Mouse (Mus musculus): ENCODE measurements around the gene Hoxd4.

Hoxd4 gene

DNA sequence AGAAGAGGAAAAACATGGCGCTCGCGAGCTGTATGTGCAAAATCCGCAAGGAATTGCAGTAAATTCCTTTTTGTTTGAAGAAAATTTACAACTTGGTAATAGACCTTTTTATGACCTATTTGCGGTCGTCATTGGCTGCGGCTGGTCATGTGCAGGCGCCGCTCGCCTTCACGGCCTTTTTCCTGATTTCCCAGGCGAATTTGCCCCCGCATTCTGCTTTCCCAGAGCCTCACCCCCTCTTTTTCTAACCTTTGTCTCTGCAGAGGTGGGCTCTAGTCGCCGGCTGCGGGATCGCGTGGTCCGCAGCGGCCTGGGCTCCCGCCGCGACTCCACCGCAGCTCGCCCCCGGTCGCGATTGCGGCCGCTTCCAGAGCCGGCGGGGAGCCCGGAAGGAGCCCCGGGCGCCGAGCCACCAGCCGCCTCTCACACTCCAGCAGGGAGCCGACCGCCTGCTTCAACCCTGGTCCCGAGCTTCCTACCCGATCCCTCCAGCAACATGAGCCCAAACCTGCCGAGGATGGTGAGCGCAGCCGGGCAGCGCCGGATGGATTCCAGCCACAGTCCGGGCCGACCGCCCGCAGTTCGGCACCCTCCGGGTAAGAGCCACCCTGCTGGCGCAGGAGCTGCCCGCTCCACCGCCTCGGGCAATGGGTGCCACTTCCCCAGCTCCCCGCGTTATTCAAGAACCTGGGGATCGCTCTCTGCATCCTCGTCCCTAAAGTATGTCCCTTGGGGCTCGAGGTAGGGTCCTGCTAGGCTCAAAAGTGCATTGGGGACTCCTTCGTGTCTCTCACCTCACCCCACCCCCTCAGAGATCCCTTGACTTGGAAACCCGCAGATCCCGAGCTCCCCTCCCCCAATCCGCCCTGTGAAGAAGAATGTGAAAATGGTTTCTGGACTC lies at the start of gene Hoxd4, which contains the start of gene Hoxd3:
Gene Hoxd4, plus strand, starts transcription at position 209 of the 901 bp plus-strand sequence.
Gene Hoxd3, plus strand, starts transcription at position 207 of the 901 bp plus-strand sequence.
- in situ Hi-C loops (cut with MboI; ENCODE audit: low pct_unique_long_range_greater_than_20kb in 1 of 2, low sequenced_read_pairs in 2 of 2, unreplicated experiment in 1 of 2) = no loop called here

DNA sequence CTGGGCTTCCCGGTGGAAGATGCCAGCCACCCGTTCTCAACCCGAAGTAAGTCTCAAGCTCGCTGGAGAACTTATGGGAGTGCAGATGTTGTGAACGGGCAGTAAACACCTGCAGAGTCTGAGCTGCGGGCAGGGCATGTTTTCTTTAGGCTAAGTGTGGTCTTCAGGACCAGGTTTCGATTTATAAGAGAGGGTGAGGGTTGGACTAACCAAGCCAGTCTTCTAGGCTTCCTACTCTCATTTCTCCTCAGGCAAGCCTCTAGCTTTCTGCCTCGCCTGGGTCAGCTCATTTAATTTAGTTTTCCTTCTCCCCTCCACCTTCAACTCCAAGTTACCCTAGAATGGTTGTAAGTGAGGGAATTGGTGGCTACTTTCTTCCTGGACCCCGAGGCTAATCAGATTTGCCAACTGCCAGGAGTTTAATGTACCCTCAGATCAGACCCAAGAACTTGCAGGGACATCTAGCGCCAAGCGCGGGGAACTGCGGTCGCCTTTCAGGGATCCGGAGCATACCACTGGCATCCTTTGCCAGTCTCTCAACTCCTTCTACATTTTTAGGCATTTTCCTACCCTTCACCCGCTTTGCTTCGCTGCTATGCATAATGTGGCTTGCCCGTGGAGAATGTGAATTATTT lies 48.3 kb upstream of the Hoxd4 start:
- in situ Hi-C loops (cut with MboI; ENCODE audit: low pct_unique_long_range_greater_than_20kb in 1 of 2, low sequenced_read_pairs in 2 of 2, unreplicated experiment in 1 of 2) = loop anchor here in 1 of 2 experiments (10.0 kb wide), 2 partner anchors 369 to 599 kb away; no protein-coding TSS in a partner anchor

GRCm38 (mm10) chr2:74666411-74666810 lies 45.3 kb upstream of the Hoxd4 start:
- in situ Hi-C loops (cut with MboI; ENCODE audit: low pct_unique_long_range_greater_than_20kb in 1 of 2, low sequenced_read_pairs in 2 of 2, unreplicated experiment in 1 of 2) = loop anchor here in 1 of 2 experiments (10.0 kb wide), 2 partner anchors 372 to 602 kb away; no protein-coding TSS in a partner anchor

DNA sequence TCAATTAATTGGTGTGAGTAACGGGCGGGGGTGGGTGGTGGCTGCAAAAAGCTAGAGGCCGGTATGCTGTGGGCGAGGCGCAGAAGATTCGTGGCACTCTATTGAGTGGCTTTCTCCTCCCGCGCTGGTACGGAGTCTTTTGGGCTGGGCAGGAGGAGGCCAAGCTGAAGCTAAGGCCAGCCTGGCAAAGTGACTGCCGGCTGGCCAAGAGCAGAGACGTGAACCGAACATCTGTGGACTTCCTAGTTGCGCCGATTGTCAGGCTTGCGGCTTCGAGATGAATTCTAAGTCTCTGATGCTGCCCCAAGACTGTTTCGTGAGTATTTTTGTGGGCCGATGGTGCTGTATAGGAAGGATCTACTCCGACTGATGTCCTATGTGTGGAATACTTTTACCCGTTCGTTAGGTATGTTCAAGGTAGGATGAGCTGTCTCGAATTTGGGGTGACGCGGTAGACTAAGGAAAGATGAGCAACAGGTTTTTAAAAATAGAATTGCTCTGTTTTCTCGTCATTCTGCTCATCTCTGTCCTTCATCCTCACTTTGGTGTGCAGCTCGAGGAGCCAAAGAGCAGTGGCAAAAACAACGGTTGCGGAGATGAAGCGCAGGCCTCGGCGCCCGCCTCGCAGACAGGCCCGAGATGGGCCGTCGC lies 44.4 kb upstream of the Hoxd4 start:
- in situ Hi-C loops (cut with MboI; ENCODE audit: low pct_unique_long_range_greater_than_20kb in 1 of 2, low sequenced_read_pairs in 2 of 2, unreplicated experiment in 1 of 2) = loop anchor here in 1 of 2 experiments (10.0 kb wide), 2 partner anchors 373 to 603 kb away; no protein-coding TSS in a partner anchor

- in situ Hi-C loops (cut with MboI; ENCODE audit: low pct_unique_long_range_greater_than_20kb in 1 of 2, low sequenced_read_pairs in 2 of 2, unreplicated experiment in 1 of 2) = loop anchor here in 1 of 2 experiments (10.0 kb wide), 2 partner anchors 373 to 603 kb away; no protein-coding TSS in a partner anchor
Measured at GRCm38 (mm10) chr2:74667842-74668357, 43.8 kb upstream of the Hoxd4 start, which contains the start of gene Hoxd13. Gene Hoxd13, plus strand, starts transcription at chr2:74668310.

GRCm38 (mm10) chr2:74668370-74669229 lies 43.1 kb upstream of the Hoxd4 start:
- in situ Hi-C loops (cut with MboI; ENCODE audit: low pct_unique_long_range_greater_than_20kb in 1 of 2, low sequenced_read_pairs in 2 of 2, unreplicated experiment in 1 of 2) = loop anchor here in 1 of 2 experiments (10.0 kb wide), 2 partner anchors 374 to 604 kb away; no protein-coding TSS in a partner anchor

GRCm38 (mm10) chr2:74669230-74669578 lies 42.5 kb upstream of the Hoxd4 start:
- in situ Hi-C loops (cut with MboI; ENCODE audit: low pct_unique_long_range_greater_than_20kb in 1 of 2, low sequenced_read_pairs in 2 of 2, unreplicated experiment in 1 of 2) = loop anchor here in 1 of 2 experiments (10.0 kb wide), 2 partner anchors 374 to 604 kb away; no protein-coding TSS in a partner anchor

- in situ Hi-C loops (cut with MboI; ENCODE audit: low pct_unique_long_range_greater_than_20kb in 1 of 2, low sequenced_read_pairs in 2 of 2, unreplicated experiment in 1 of 2) = loop anchor here (10.0 kb wide), 3 partner anchors 375 to 1105 kb away; no protein-coding TSS in a partner anchor
Measured at GRCm38 (mm10) chr2:74669650-74670235, 42.0 kb upstream of the Hoxd4 start.

GRCm38 (mm10) chr2:74670632-74671188 lies 41.0 kb upstream of the Hoxd4 start:
- in situ Hi-C loops (cut with MboI; ENCODE audit: low pct_unique_long_range_greater_than_20kb in 1 of 2, low sequenced_read_pairs in 2 of 2, unreplicated experiment in 1 of 2) = loop anchor here in 1 of 2 experiments (10.0 kb wide), 1 partner anchor 1106 kb away; no protein-coding TSS in a partner anchor

- in situ Hi-C loops (cut with MboI; ENCODE audit: low pct_unique_long_range_greater_than_20kb in 1 of 2, low sequenced_read_pairs in 2 of 2, unreplicated experiment in 1 of 2) = loop anchor here in 1 of 2 experiments (10.0 kb wide), 1 partner anchor 1107 kb away; no protein-coding TSS in a partner anchor
Measured at GRCm38 (mm10) chr2:74671847-74672246, 39.9 kb upstream of the Hoxd4 start.

DNA sequence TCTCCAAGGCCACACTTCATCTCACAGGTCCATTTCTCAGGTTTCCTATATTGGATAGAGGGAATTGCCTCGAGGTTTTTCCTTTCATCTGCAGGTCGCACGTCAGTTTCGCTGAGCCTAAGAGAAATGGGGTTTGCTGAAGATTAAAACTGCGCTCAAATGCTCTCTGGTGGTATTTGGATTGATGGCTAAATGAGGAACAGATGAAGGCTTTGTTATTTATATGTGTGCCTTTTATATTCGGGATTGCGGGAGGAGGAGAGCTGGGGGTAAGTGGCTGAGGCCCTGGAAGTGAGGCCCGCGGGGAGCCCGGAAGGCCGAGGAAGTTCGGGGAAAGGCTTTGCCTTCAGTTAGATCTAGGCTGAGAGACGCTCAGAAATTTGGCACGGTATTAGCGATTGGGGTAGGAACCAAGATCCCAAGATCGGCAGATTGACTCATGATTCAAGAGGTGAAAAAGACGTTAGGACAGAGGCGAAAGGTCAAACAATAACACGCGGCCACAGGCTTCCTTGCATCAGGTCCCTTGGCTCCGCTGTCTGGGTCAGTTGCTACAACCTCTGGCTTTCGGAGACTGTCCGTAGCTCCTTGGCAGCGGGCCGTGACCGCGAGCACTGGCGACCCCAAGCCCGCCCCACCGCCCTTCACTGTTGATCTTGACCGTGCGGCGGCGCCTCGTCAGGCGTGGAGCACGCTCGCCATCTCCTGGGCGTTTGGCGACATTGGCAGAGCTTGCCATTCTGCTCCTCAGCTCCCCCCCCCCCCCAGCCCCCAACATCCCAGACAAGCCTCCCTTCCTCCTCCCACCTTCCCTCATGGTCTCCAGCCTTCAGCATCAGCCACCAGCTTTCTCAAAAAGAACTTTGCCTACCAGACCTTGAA lies 39.0 kb upstream of the Hoxd4 start:
- in situ Hi-C loops (cut with MboI; ENCODE audit: low pct_unique_long_range_greater_than_20kb in 1 of 2, low sequenced_read_pairs in 2 of 2, unreplicated experiment in 1 of 2) = loop anchor here in 1 of 2 experiments (10.0 kb wide), 1 partner anchor 1108 kb away; no protein-coding TSS in a partner anchor

- in situ Hi-C loops (cut with MboI; ENCODE audit: low pct_unique_long_range_greater_than_20kb in 1 of 2, low sequenced_read_pairs in 2 of 2, unreplicated experiment in 1 of 2) = loop anchor here in 1 of 2 experiments (10.0 kb wide), 1 partner anchor 1109 kb away; no protein-coding TSS in a partner anchor
Measured at GRCm38 (mm10) chr2:74673835-74674425, 37.8 kb upstream of the Hoxd4 start.

DNA sequence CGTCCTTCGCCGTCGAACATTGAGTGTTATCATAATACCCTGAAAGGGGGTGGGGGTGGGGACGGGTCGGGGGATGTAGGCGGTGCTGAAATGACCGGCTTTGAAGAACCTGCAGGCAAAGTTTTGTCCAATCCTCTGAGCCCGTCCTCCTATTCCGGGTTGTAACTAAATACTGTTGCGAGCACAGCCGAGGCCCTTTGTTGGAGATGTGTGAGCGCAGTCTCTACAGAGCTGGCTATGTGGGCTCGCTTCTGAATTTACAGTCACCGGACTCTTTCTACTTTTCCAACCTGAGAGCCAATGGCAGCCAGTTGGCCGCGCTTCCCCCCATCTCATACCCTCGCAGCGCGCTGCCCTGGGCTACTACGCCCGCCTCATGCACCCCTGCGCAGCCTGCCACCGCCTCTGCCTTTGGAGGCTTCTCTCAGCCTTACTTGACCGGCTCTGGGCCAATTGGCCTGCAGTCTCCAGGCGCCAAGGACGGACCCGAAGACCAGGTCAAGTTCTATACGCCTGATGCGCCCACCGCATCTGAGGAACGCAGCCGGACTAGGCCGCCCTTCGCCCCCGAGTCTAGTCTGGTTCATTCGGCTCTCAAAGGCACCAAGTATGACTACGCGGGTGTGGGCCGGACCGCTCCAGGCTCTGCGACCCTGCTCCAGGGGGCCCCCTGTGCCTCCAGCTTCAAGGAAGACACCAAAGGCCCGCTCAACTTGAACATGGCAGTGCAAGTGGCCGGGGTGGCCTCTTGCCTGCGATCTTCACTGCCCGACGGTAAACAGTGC lies 36.7 kb upstream of the Hoxd4 start, which contains the start of gene Hoxd12:
Gene Hoxd12, plus strand, starts transcription at position 133 of the 785 bp plus-strand sequence.
- in situ Hi-C loops (cut with MboI; ENCODE audit: low pct_unique_long_range_greater_than_20kb in 1 of 2, low sequenced_read_pairs in 2 of 2, unreplicated experiment in 1 of 2) = loop anchor here (10.0 to 25.0 kb wide), 2 partner anchors 912 to 1110 kb away; no protein-coding TSS in a partner anchor

- in situ Hi-C loops (cut with MboI; ENCODE audit: low pct_unique_long_range_greater_than_20kb in 1 of 2, low sequenced_read_pairs in 2 of 2, unreplicated experiment in 1 of 2) = loop anchor here (10.0 to 25.0 kb wide), 2 partner anchors 912 to 1111 kb away; no protein-coding TSS in a partner anchor
Measured at GRCm38 (mm10) chr2:74675666-74676282, 36.0 kb upstream of the Hoxd4 start.

Data from mouse embryonic stem cell (cell line).